Mouse (Mus musculus): ENCODE measurements around the gene Tbc1d24. TPM values are rescaled to one million over a fixed set of nuclear protein-coding genes. Genes with fewer than 3 reads are reported as not detected.
"Not testable (repeated sequence)": the region's sequence is repeated elsewhere in the genome, so short reads cannot be mapped to it uniquely, and the experiment has no call there.

Gene Tbc1d24
- polyA plus RNA-seq, 1 experiment from 2014 or later, result 8.4 TPM

DNA sequence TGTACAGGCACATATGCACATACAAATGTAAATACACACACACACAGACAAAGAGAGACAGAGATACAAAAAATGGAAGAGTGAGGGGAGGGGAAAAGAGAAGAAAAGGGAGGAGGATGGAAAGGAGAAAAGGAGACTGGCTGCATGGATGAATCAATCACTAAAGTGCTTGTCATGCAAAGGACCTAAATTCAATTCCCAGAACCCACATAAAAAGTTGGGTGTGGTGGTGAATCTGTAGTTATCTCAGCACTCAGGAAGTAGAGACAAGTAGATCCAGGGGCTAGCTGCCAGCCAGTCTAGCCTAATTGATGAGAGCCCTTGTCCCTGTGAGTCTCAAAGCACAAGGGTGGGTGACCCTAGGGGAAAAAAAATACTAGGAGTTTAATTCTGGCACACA, 71.3 kb downstream of the Tbc1d24 start:
- no peaks in the 10 kb centered on the region for H3K36me3 ChIP-seq (ENCODE audit: inconsistent target)
- no peak overlapping the region for H3K27ac ChIP-seq
- peaks cover 100% of the 10 kb centered on the region for H3K79me2 ChIP-seq (ENCODE audit: inconsistent target)
- no peak overlapping the region for H3K4me3 ChIP-seq (ENCODE audit: inconsistent target)

DNA sequence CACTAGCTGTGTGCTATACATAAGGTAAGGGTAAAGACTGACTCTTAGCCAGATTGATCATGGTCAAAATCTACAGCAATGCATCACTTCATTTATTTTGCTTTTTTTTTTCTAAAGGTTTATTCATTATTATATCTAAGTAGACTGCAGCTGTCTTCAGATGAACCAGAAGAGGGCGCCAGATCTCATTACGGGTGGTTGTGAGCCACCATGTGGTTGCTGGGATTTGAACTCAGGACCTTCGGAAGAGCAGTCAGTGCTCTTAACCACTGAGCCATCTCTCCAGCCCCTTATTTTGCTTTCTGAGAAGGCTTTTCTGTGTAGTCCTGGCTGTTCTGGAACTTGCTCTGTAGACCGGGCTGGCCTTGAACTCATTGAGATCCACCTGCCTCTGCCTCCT, 72.4 kb downstream of the Tbc1d24 start:
- H3K36me3 ChIP-seq (ENCODE audit: inconsistent target); H3K27ac ChIP-seq; H3K4me3 ChIP-seq (ENCODE audit: inconsistent target): not testable (repeated sequence)
- 96% methylated on average over 4 of the region's 4 CpGs for WGBS (ENCODE audit: missing documents)
- peaks cover 100% of the 10 kb centered on the region for H3K79me2 ChIP-seq (ENCODE audit: inconsistent target)

DNA sequence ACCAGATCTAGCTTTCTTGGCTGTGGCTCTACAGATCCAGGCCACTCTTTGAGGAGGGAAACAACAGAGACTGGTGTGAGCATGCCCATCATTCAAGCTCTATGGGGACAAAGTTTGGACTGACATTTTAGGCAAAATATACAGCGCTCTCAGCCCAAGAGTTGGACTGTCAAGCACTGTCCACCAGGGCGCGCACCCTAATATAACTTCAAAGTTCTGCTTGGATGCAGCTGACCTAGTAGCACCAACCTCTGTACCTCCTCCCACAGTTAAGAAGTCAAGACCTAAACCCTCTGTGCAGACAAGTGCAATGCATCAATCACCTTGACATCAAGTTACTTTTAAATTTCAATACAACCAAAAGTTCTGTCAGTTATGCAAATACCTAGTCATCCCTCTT, 73.8 kb downstream of the Tbc1d24 start:
- WGBS (ENCODE audit: missing documents), result 92% methylated on average over 3 of the region's 3 CpGs

DNA sequence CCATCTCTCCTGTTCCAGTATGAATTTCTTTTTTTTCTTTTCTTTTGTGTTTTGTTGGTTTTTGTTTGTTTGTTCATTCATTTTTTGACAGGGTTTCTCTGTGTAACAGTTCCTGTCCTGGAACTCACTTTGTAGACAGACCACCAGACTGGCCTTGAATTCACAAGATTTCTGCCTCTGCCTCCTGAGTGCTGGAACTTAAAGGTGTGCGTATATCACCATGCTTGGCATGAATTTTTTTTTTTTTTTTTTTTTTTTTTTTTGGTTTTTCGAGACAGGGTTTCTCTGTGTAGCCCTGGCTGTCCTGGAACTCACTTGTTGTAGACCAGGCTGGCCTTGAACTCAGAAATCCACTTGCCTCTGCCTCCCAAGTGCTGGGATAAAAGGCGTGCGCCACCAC, 76.1 kb downstream of the Tbc1d24 start:
- H3K27ac ChIP-seq; H3K4me3 ChIP-seq (ENCODE audit: inconsistent target); H3K36me3 ChIP-seq (ENCODE audit: inconsistent target): not testable (repeated sequence)
- 93% methylated on average over 4 of the region's 4 CpGs for WGBS (ENCODE audit: missing documents)
- H3K79me2 ChIP-seq (ENCODE audit: inconsistent target), result peaks cover 100% of the 10 kb centered on the region

More for the DNA sequence above, 73.8 kb downstream of the Tbc1d24 start:
- Histone ChIP-seq H3K36me3 (ENCODE audit: inconsistent target) (no peaks in the 10 kb centered on the region), H3K79me2 (ENCODE audit: inconsistent target) (peaks cover 100% of the 10 kb centered on the region), H3K27ac (no peak overlapping the region), H3K4me3 (ENCODE audit: inconsistent target) (no peak overlapping the region)

DNA sequence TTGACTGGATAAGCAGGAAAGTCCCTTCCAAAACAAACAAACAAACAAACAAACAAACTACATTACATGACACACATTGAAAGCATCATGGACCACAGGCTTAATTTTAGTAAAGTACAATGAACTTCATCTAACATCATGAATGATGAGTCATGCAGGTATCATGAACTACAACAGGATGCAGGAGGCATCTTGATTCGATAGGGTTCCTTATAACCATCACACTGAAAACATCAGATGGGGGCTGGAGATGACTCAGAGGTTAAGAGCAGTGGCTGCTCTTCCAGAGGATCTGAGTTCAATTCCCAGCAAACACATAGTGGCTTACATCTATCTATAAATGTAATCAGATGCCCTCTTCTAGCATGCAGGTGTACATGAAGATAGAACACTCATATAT, 77.8 kb downstream of the Tbc1d24 start:
- Histone ChIP-seq H3K79me2 (ENCODE audit: inconsistent target) (peaks cover 100% of the 10 kb centered on the region), H3K36me3 (ENCODE audit: inconsistent target) (no peaks in the 10 kb centered on the region), H3K27ac (no peak overlapping the region), H3K4me3 (ENCODE audit: inconsistent target) (no peak overlapping the region)
- WGBS (ENCODE audit: missing documents), result 50% methylated on average over 1 of the region's 1 CpGs

DNA sequence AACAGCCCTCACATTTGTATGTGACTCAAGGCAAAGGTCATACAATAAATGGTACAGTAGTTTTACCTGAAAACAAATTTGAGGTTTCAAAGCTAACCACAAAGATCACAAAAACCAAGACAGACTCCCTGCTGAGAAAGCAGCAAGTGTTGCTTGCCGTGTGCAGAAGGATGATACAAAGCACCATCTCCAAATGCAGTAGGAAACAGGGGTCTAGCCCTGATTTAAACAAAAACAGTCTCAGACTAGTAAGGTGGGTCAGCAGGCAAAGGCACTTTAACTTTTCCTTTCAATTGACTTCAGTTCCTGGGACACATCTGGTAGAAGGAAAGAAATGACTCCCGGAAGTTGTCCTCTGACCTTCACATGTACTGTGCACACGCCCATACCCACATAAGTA, 78.6 kb downstream of the Tbc1d24 start:
- WGBS (ENCODE audit: missing documents), result 93% methylated on average over 3 of the region's 3 CpGs
- Histone ChIP-seq H3K4me3 (ENCODE audit: inconsistent target) (no peak overlapping the region), H3K79me2 (ENCODE audit: inconsistent target) (peaks cover 100% of the 10 kb centered on the region), H3K27ac (no peak overlapping the region), H3K36me3 (ENCODE audit: inconsistent target) (no peaks in the 10 kb centered on the region)

Other genes with a start within 250 kb of the Tbc1d24 start
- 0.19 to 0.33 TPM in 2 of 3 replicates, not detected in the other for gene Prss30, start 225.0 kb downstream of the Tbc1d24 start, polyA plus RNA-seq (2018)
- gene Prss22, start 207.5 kb downstream of the Tbc1d24 start, polyA plus RNA-seq (2018), result not detected in 3 replicates
- not detected in 3 replicates for gene Prss27, start 167.4 kb downstream of the Tbc1d24 start, polyA plus RNA-seq (2018)
- 10.4 to 18.9 TPM (median 13.9 TPM) in 3 replicates for gene Kctd5, start 132.1 kb downstream of the Tbc1d24 start, polyA plus RNA-seq (2018)
- 10.4 to 18.5 TPM (median 17.4 TPM) in 3 replicates for gene Pdpk1, start 54.6 kb downstream of the Tbc1d24 start, polyA plus RNA-seq (2018)
- gene Amdhd2, start 41.8 kb downstream of the Tbc1d24 start, polyA plus RNA-seq (2018), result 69.2 to 101 TPM (median 69.2 TPM) in 3 replicates
- gene Atp6v0c, start 35.9 kb downstream of the Tbc1d24 start, polyA plus RNA-seq (2018), result 1,634 to 2,526 TPM (median 2,187 TPM) in 3 replicates
- gene Ntn3, start 4.0 kb upstream of the Tbc1d24 start, polyA plus RNA-seq (2018), result 0.05 to 0.09 TPM in 2 of 3 replicates, not detected in the other
- 2.8 to 5.5 TPM (median 4.0 TPM) in 3 replicates for gene Tedc2, start 15.3 kb upstream of the Tbc1d24 start, polyA plus RNA-seq (2018)
- gene Ccnf, start 45.9 kb upstream of the Tbc1d24 start, polyA plus RNA-seq (2018), result 1.3 to 5.7 TPM (median 3.2 TPM) in 3 replicates
- 0.16 to 0.30 TPM (median 0.26 TPM) in 3 replicates for gene Abca17, start 145.5 kb upstream of the Tbc1d24 start, polyA plus RNA-seq (2018)
- gene Abca3, start 146.4 kb upstream of the Tbc1d24 start, polyA plus RNA-seq (2018), result 26.0 to 44.3 TPM (median 31.7 TPM) in 3 replicates
- 59.5 to 100 TPM (median 80.3 TPM) in 3 replicates for gene Rnps1, start 209.0 kb upstream of the Tbc1d24 start, polyA plus RNA-seq (2018)
- 10.4 to 30.9 TPM (median 23.5 TPM) in 3 replicates for gene Eci1, start 221.1 kb upstream of the Tbc1d24 start, polyA plus RNA-seq (2018)
- 0.23 to 1.5 TPM (median 1.1 TPM) in 3 replicates for gene Dnase1l2, start 237.5 kb upstream of the Tbc1d24 start, polyA plus RNA-seq (2018)

Measured in macrophage (primary cell).